Mouse (Mus musculus): ENCODE results near the gene 1110012L19Rik. TPM values are rescaled to one million over a fixed set of nuclear protein-coding genes. Genes with fewer than 3 reads are reported as not detected.

1110012L19Rik gene
- polyA plus RNA-seq, 1 experiment: 7.1 TPM

Other genes with a start within 250 kb of the 1110012L19Rik start
- 56.8 and 71.1 TPM in 2 replicates for gene Ids, start 20.8 kb upstream of the 1110012L19Rik start, polyA plus RNA-seq (2012; rRNA removed)
- gene Tmem185a, start 91.3 kb downstream of the 1110012L19Rik start, polyA plus RNA-seq (2012; rRNA removed): 22.3 and 31.7 TPM in 2 replicates